Mouse (Mus musculus) intestine, embryonic 14.5 days (tissue): ENCODE results near the gene Ppm1h. TPM values are rescaled to one million over a fixed set of nuclear protein-coding genes. Genes with fewer than 3 reads are reported as not detected.

Source experiments
- ATAC-seq: fragments of 200-750 bp; cut with Nextera tagmentation; replicated peaks from 2 replicates; pipeline ENCODE4 v1.8.0; 2017; ENCODE audit warnings: low read depth, moderate number of reproducible peaks, moderate TSS enrichment, moderate library complexity; ENCODE audit not compliant: low FRiP score, low TSS enrichment
- DNase-seq: peaks from one replicate; pipeline ENCODE4 v3.0.0-alpha.2; 2018; ENCODE audit warnings: low spot score
- H3K27ac ChIP-seq: fragments of 300-500 bp; sonication (generic); 2 replicates; pipeline ENCODE4 v1.5.1; 2014; ENCODE audit warnings: low read depth, mild to moderate bottlenecking, control low read depth
- H3K27me3 ChIP-seq: fragments of 300-500 bp; sonication (generic); replicated peaks from 2 replicates; pipeline ENCODE4 v1.6.1; 2014; ENCODE audit warnings: low read length, control low read depth; ENCODE audit not compliant: control insufficient read depth, insufficient read depth
- H3K36me3 ChIP-seq: fragments of 300-500 bp; sonication (generic); 2 replicates; pipeline ENCODE4 v1.6.1; 2014; ENCODE audit warnings: low read length, control low read depth; ENCODE audit not compliant: control insufficient read depth, insufficient read depth
- H3K4me1 ChIP-seq: fragments of 300-500 bp; sonication (generic); replicated peaks from 2 replicates; pipeline ENCODE4 v1.6.1; 2014; ENCODE audit warnings: low read length, control low read depth, mixed read lengths; ENCODE audit not compliant: control insufficient read depth, insufficient read depth
- H3K4me2 ChIP-seq: fragments of 300-500 bp; sonication (generic); 2 replicates; pipeline ENCODE4 v1.6.1; 2014; ENCODE audit warnings: low read length
- H3K4me3 ChIP-seq: fragments of 300-500 bp; sonication (generic); 2 replicates; pipeline ENCODE4 v1.5.1; 2014; ENCODE audit warnings: low read depth, low read length, control low read depth, mixed read lengths
- H3K9ac ChIP-seq: fragments of 300-500 bp; sonication (generic); 2 replicates; pipeline ENCODE4 v1.6.1; 2014; ENCODE audit warnings: mild to moderate bottlenecking, low read length
- H3K9me3 ChIP-seq: fragments of 300-500 bp; sonication (generic); 2 replicates; pipeline ENCODE4 v1.6.1; 2016; ENCODE audit warnings: low read length, control low read depth; ENCODE audit not compliant: control insufficient read depth
- WGBS: fragments of 180-500 bp; shearing (Covaris S2); extraction: QIAGEN DNeasy Blood & Tissue Kit; methylation state at CpG from one replicate; pipeline ENCODE4 v1.1.7; 2014; 5-methylcytosine and 5-hydroxymethylcytosine counted together
- polyA plus RNA-seq: library from polyadenylated mRNA; unstranded; fragments of >200 nt; fragmentation: Nextera tagmentation; extraction: Ambion mirVana; gene quantifications from 2 replicates; pipeline ENCODE4 v1.2.1, GENCODE M21; 2014

Gene Ppm1h
- polyA plus RNA-seq, 1 experiment from 2014 or later, result 13.2 TPM

GRCm38 (mm10) chr10:122805866-122806265 is 127.3 kb downstream of the Ppm1h start:
- no peak overlapping the region for H3K4me3 ChIP-seq
- 41% methylated on average over 2 of the region's 2 CpGs for WGBS
- no peak for ATAC-seq

DNA sequence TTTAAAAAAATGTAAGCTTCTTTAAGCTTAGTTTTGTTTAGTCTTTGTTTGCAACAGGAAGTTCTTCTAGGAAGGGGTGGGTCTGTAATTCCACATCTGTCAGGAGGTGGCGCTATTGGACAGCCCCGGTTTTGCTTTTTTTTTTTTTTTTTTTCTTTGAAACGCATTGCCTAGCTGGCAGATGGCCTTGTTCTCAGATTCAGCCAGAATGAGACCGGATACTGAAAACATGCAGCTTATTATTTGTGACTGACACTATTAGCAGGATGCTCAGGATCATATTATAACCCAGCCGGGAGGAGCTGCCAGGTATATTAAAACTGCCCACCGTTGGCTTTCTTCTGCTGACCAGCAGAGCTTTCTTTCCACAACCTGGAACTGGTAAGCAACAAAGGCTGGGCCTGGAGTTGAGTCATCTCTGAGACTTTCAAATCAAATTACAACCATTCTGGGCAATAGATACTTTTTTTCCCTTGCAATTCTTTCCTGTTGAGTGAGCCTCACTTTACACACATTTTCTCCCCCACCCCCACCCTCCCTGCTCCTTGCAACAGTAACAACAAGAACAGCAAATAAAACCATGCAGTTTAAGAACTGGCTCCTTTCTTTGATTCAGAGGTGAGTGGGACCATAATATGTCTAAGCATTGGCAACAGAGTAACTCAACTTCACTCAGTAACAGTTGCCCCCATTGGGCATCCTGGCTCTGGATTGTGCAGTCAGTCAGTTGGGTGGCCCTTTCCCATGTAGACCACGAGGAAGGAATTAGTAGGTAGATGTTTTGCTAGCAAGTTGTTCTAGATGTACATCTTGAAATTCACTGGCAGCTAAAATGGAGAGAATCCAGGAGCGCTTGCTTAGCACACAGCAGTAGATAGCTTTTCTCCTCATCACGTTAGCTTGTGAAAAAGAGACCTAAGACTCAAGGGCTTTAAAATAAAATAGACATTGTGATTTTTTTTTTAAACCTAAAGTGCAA is 128.9 kb downstream of the Ppm1h start:
- Histone ChIP-seq H3K27me3 (no peaks in the 10 kb centered on the region), H3K4me1 (no peaks in the 10 kb centered on the region; the same call in 1 of the 2 replicates), H3K9ac (no peak overlapping the region), H3K27ac (peak overlapping the region; percentile 71), H3K36me3 (no peaks in the 10 kb centered on the region), H3K4me2 (no peak overlapping the region), H3K9me3 (peaks cover 3% of the 10 kb centered on the region; the same call in 1 of the 2 replicates), H3K4me3 (no peak overlapping the region)
- DNase-seq (peak; percentile 91), ATAC-seq (no peak; the same call in 1 of the 2 replicates)
- WGBS, result 31% methylated on average over 9 of the region's 9 CpGs

More at GRCm38 (mm10) chr10:122805866-122806265, 127.3 kb downstream of the Ppm1h start:
- Histone ChIP-seq H3K36me3 (no peaks in the 10 kb centered on the region), H3K4me1 (no peaks in the 10 kb centered on the region; the same call in 1 of the 2 replicates), H3K27ac (no peak overlapping the region), H3K9me3 (peaks cover 3% of the 10 kb centered on the region; the same call in 1 of the 2 replicates), H3K4me2 (no peak overlapping the region), H3K27me3 (no peaks in the 10 kb centered on the region), H3K9ac (no peak overlapping the region)
- no peak for DNase-seq

DNA sequence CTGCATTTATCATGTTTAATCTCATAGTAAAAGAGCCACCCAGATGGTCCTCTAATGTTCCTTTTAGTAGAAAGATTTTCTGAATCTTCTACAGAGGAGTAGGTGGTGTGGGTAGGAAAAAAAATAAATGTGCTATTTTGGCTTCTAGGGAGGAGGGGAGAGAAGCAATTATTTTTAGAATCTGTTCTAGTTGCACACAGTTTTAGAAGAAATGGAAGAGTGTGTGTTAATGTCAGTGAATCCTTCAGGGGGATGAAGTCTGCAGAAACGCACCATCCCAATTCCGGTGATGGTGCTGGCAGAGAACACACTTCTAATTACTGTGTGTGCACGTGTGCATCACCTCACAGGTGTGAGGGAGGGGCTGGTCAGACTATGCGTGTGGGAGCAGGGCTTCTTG is 129.6 kb downstream of the Ppm1h start:
- H3K36me3 ChIP-seq, result no peaks in the 10 kb centered on the region
- no peak overlapping the region for H3K4me3 ChIP-seq
- peaks cover 3% of the 10 kb centered on the region; the same call in 1 of the 2 replicates for H3K9me3 ChIP-seq
- no peaks in the 10 kb centered on the region for H3K27me3 ChIP-seq
- WGBS, result 71% methylated on average over 4 of the region's 4 CpGs
- H3K27ac ChIP-seq, result no peak overlapping the region
- no peaks in the 10 kb centered on the region; the same call in 1 of the 2 replicates for H3K4me1 ChIP-seq
- DNase-seq (no peak), ATAC-seq (no peak)
- H3K4me2 ChIP-seq, result no peak overlapping the region
- H3K9ac ChIP-seq, result no peak overlapping the region

DNA sequence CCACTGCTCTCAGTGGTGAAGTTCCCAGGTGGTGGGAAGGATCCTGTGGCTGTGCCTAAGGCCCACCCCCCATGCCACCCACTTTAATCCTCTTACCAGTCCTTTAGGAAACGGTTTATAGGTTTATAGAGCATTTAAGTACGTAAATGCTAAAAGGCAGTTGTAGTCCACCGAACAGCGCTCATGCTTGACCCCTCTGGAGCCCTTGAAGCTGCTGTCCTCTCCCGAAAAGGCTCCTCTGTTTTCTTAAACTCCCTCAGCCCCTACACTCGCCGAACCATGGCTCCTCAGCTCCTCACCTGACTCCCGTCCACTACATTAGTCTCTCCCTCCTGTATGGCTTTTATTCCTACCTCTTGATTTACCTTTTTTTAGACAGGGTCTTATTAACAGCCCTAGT is 131.3 kb downstream of the Ppm1h start:
- no peak for ATAC-seq
- no peak overlapping the region for H3K9ac ChIP-seq

DNA sequence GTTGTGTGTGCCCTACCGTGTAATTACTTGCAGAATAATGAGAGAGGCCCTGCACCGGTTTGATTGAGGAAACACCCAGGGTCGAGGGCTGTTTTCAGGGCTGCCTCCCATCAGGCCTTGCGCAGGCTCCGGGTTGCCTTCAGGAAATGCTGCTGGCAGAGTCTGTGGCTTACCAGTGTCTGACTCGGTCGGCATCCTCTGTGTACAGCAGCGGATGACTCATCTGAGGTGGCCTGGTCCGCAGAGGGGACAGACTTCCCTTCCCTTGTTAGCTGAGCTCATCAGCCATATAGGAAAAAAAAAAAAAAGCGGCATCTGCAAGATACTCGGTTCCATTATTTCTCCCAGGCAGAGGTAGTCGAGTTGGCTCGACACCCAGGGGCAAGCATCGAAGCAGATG is 136.5 kb downstream of the Ppm1h start:
- ATAC-seq, result no peak
- H3K4me3 ChIP-seq, result no peak overlapping the region
- H3K27ac ChIP-seq, result no peak overlapping the region

More for the DNA sequence above, 131.3 kb downstream of the Ppm1h start:
- WGBS, result 80% methylated on average over 8 of the region's 8 CpGs
- no peak for DNase-seq
- H3K9me3 ChIP-seq, result no peaks in the 10 kb centered on the region; the same call in 1 of the 2 replicates
- H3K4me2 ChIP-seq, result no peak overlapping the region
- no peaks in the 10 kb centered on the region for H3K27me3 ChIP-seq
- H3K36me3 ChIP-seq, result no peaks in the 10 kb centered on the region
- H3K4me1 ChIP-seq, result no peaks in the 10 kb centered on the region; the same call in 1 of the 2 replicates
- H3K27ac ChIP-seq, result no peak overlapping the region
- no peak overlapping the region for H3K4me3 ChIP-seq

GRCm38 (mm10) chr10:122817741-122818140 is 139.2 kb downstream of the Ppm1h start:
- no peak for DNase-seq
- no peak overlapping the region for H3K9ac ChIP-seq
- no peaks in the 10 kb centered on the region for H3K36me3 ChIP-seq
- no peaks in the 10 kb centered on the region for H3K9me3 ChIP-seq
- no peak overlapping the region for H3K27ac ChIP-seq
- no peaks in the 10 kb centered on the region for H3K27me3 ChIP-seq
- no peaks in the 10 kb centered on the region for H3K4me1 ChIP-seq
- no peak overlapping the region for H3K4me3 ChIP-seq
- ATAC-seq, result no peak
- H3K4me2 ChIP-seq, result no peak overlapping the region
- 80% methylated on average over 8 of the region's 8 CpGs for whole genome bisulfite sequencing

More for the DNA sequence above, 136.5 kb downstream of the Ppm1h start:
- DNase-seq, result no peak
- WGBS, result 61% methylated on average over 14 of the region's 14 CpGs
- Histone ChIP-seq H3K27me3 (no peaks in the 10 kb centered on the region), H3K9me3 (no peaks in the 10 kb centered on the region), H3K4me2 (no peak overlapping the region), H3K4me1 (no peaks in the 10 kb centered on the region), H3K9ac (no peak overlapping the region), H3K36me3 (no peaks in the 10 kb centered on the region)

DNA sequence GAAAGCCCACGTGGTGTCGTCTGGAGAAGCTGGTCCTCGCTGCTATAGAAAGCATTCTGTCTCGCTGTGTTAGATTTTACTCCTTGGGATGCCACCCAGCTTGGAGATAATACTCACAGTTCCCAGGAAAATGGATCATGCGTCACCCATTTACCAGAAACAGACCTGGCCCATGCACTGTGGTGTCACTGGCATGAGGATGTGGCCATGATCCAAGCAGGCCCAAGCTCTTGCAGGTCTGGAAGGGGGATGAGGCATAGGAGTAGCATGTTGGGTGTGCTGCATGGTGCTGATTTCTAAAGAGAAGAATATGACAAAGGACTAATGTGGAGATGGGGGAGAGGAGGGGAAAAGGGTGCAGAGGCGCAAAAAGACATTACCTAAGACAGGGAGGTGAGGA is 141.2 kb downstream of the Ppm1h start:
- Histone ChIP-seq H3K36me3 (no peaks in the 10 kb centered on the region), H3K27ac (no peak overlapping the region), H3K4me3 (no peak overlapping the region), H3K4me1 (no peaks in the 10 kb centered on the region), H3K9ac (no peak overlapping the region), H3K4me2 (no peak overlapping the region), H3K9me3 (no peaks in the 10 kb centered on the region), H3K27me3 (no peaks in the 10 kb centered on the region)
- DNase-seq (no peak), ATAC-seq (no peak)
- 97% methylated on average over 6 of the region's 6 CpGs for WGBS

DNA sequence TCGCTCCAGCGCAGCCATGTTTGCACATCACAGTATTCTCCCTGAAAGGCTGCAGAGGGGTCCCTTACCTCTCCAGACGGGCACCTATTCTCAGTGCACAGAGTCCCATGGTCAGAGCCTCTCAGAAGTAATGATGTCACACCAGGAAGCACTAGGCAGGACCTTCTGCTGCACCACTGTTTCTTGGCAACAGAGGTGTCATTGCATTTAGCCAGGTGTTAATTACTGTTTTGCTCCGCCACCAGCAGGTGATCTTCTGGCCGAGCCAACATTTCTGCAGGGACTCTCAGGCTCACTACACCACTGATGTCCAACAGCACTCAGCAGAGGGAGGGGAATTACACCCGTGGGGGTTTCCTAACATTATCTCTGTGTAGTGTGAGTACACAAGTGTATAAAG is 143.0 kb downstream of the Ppm1h start:
- ATAC-seq, result no peak

More for the DNA sequence above, 143.0 kb downstream of the Ppm1h start:
- no peak for DNase-seq
- no peaks in the 10 kb centered on the region for H3K36me3 ChIP-seq
- H3K9me3 ChIP-seq, result no peaks in the 10 kb centered on the region
- H3K9ac ChIP-seq, result no peak overlapping the region
- H3K27ac ChIP-seq, result no peak overlapping the region
- no peaks in the 10 kb centered on the region for H3K4me1 ChIP-seq
- no peaks in the 10 kb centered on the region for H3K27me3 ChIP-seq
- H3K4me3 ChIP-seq, result no peak overlapping the region
- WGBS, result 67% methylated on average over 6 of the region's 6 CpGs
- H3K4me2 ChIP-seq, result no peak overlapping the region
